ENCODE assay signal across 8 mouse cellular contexts in the genomic region with DNA sequence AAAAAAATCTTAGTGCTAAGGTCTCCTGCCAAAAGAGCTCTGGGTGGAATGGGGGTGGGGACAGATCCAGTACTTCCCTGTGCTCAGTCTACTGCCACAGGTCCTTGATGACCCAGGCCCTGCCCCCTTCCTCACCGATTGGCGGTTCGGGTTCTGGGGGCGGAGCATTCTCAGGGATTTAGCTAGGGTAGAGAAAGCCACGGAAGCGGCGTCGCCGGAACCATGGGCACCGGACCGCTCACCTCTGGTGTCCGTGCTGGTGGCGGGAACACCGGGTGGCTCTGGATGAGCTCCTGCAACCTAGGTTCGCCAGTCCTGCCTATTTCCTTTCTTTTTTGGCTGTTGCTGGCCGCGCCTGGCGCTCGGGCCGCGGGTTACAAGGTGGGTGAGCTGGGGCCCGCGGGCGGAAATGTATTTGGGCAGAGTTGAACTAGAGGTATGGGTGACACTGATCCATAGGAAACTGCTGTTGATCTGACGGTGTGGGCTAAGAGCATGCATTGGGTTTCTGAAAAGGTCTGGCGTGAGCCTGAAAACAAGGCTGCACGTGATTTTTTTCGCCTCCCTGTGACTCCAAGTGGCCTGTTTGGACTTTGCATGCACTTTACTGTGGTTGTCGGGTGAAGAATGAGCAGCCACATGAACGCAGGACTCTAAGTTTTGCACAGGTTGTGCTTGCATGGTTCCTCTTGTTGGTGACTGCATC. TPM values are rescaled to one million over a fixed set of nuclear protein-coding genes. Genes with fewer than 3 reads are reported as not detected.
DNase-seq lines count a peak whose midpoint lies in the region; ATAC-seq lines count a peak whose summit lies in the region.

A gene (plus strand): TSS at position 163 of the 706 bp plus-strand sequence.

- peak; percentile 83 for ATAC-seq in intestine, embryonic 14.5 days (replicated peaks; ENCODE audit: low FRiP score, low TSS enrichment, low read depth)

- H3K36me3 ChIP-seq in intestine, embryonic 14.5 days (ENCODE audit: control insufficient read depth, insufficient read depth, low read length) = peaks cover 32% of the 10 kb centered on the region

- intact Hi-C loops in gastrocnemius, postnatal 14 days (cut with DNase I; ENCODE audit: low total_unique reads) = loop anchor here (10.0 kb wide), 2 partner anchors 92 to 312 kb away; no protein-coding TSS in a partner anchor
- intact Hi-C loops in left cerebral cortex, postnatal 14 days (cut with DNase I) = loop anchor here (2.0 to 10.0 kb wide), 2 partner anchors 88 to 212 kb away; a partner anchor contains a TSS

- under 1% methylated on average over 30 of the region's 30 CpGs for WGBS in intestine, embryonic 14.5 days

- peak within 1 kb of the TSS; percentile 85 for H3K4me2 ChIP-seq in intestine, embryonic 14.5 days (ENCODE audit: low read length)

- no peaks in the 10 kb centered on the region for H3K9me3 ChIP-seq in intestine, embryonic 14.5 days (ENCODE audit: control insufficient read depth, low read length)

- H3K4me1 ChIP-seq in intestine, embryonic 14.5 days (replicated peaks; ENCODE audit: control insufficient read depth, insufficient read depth, low read length) = peaks cover 16% of the 10 kb centered on the region; the same call in 1 of the 2 replicates

- peak; percentile 98 for DNase-seq in adipocyte (ENCODE audit: low spot score)
- DNase-seq in embryo, embryonic 10 days (ENCODE audit: low spot score) = peak; percentile 85
- DNase-seq in gastrocnemius, postnatal 14 days = peak; percentile 90
- DNase-seq in intestine, embryonic 14.5 days (ENCODE audit: low spot score) = peak; percentile 85
- peak; percentile 89 to 93 for DNase-seq in left cerebral cortex, postnatal 14 days (ENCODE audit: low spot score in 2 of 2)
- DNase-seq in mesoderm, embryonic 11.5 days (ENCODE audit: low read depth, low spot score) = peak; percentile 76
- DNase-seq in right cerebral cortex, postnatal 36 days (ENCODE audit: low spot score in 2 of 2) = peak; percentile 85 to 88
- peak; percentile 81 for DNase-seq in yolk sac, embryonic 10.5 days (ENCODE audit: low spot score)

- H3K27ac ChIP-seq in intestine, embryonic 14.5 days (ENCODE audit: low read depth) = no peak within 1 kb of the TSS

- H3K9ac ChIP-seq in intestine, embryonic 14.5 days (ENCODE audit: low read length) = peak within 1 kb of the TSS; percentile 62

- no peaks in the 10 kb centered on the region for H3K27me3 ChIP-seq in intestine, embryonic 14.5 days (replicated peaks; ENCODE audit: control insufficient read depth, insufficient read depth, low read length)

- peak within 1 kb of the TSS; percentile 55 for H3K4me3 ChIP-seq in intestine, embryonic 14.5 days (ENCODE audit: low read depth, low read length)

RNA-seq across cellular contexts. Expression of the gene that starts here (rescaled TPM):
- total RNA-seq in gastrocnemius, postnatal 14 days (2021) = 10 to 100 TPM; 13.6 to 14.0 TPM
- 41.7 and 46.7 TPM in 2 replicates for polyA plus RNA-seq in intestine, embryonic 14.5 days (2014; fragmentation: Nextera tagmentation; extraction: Ambion mirVana)
- 10 to 100 TPM; 42.6 to 42.9 TPM for total RNA-seq in left cerebral cortex, postnatal 14 days (2021)
